Mouse (Mus musculus) bone marrow, adult 2 months (tissue): ENCODE results near the gene Olfr558.

Experiments used
- CTCF ChIP-seq: fragments of 200-500 bp; IDR thresholded peaks from 2 replicates; pipeline ENCODE4 v1.5.1; 2011; ENCODE audit warnings: low read length, control low read depth; ENCODE audit not compliant: control insufficient read depth, insufficient read depth
- POLR2A ChIP-seq: fragments of 200-500 bp; IDR thresholded peaks from 2 replicates; pipeline ENCODE4 v1.6.1; 2011; ENCODE audit warnings: low read depth, mild to moderate bottlenecking, control low read depth, low read length, borderline replicate concordance; ENCODE audit not compliant: control insufficient read depth

DNA sequence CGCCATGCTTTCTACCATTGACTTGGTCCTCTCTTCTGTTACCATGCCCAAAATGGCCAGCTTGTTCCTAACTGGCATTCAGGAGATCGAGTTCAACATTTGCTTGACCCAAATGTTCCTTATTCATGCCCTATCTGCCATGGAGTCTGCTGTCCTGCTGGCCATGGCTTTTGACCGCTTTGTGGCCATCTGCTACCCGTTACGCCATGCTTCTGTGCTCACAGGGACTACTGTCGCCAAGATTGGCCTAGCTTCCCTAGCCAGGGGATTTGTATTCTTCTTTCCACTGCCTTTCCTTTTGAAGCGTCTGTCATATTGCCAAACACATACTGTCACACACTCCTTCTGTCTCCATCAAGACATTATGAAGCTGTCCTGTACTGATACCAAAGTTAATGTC is 3.6 kb upstream of the Olfr558 start:
- TF ChIP-seq CTCF (no peak), POLR2A (no peak)
